Mouse (Mus musculus) mature B cell (primary cell): Measurements from ENCODE around the gene Ucp1.
"Not testable (repeated sequence)": the region's sequence is repeated elsewhere in the genome, so short reads cannot be mapped to it uniquely, and the experiment has no call there.

Source experiments
- in situ Hi-C: fragments of 300-500 bp; cut with MboI; formaldehyde crosslinking; loops from 2 replicates; pipeline ENCODE4 v1.14.3; 2019

The Ucp1 gene

GRCm38 (mm10) chr8:83290176-83290575 lies at the start of gene Ucp1:
Gene Ucp1, plus strand, starts transcription at chr8:83290352.
- in situ Hi-C loops = no loop called here

- in situ Hi-C loops = no loop called here
Observed at GRCm38 (mm10) chr8:83244151-83244550, 46.0 kb upstream of the Ucp1 start.

GRCm38 (mm10) chr8:83250858-83251257 lies 39.3 kb upstream of the Ucp1 start:
- in situ Hi-C loops = no loop called here

- in situ Hi-C loops = no loop called here
Observed at GRCm38 (mm10) chr8:83251362-83252246, 38.5 kb upstream of the Ucp1 start.

- in situ Hi-C loops = no loop called here
Observed at GRCm38 (mm10) chr8:83252791-83253190, 37.4 kb upstream of the Ucp1 start.

GRCm38 (mm10) chr8:83257631-83258030 lies 32.5 kb upstream of the Ucp1 start:
- in situ Hi-C loops = no loop called here

GRCm38 (mm10) chr8:83260418-83261215 lies 29.5 kb upstream of the Ucp1 start:
- in situ Hi-C loops = no loop called here

GRCm38 (mm10) chr8:83271172-83271571 lies 19.0 kb upstream of the Ucp1 start:
- in situ Hi-C loops = no loop called here

- in situ Hi-C loops = no loop called here
Observed at GRCm38 (mm10) chr8:83272464-83272863, 17.7 kb upstream of the Ucp1 start.

GRCm38 (mm10) chr8:83274470-83274869 lies 15.7 kb upstream of the Ucp1 start:
- in situ Hi-C loops = no loop called here

GRCm38 (mm10) chr8:83278431-83278830 lies 11.7 kb upstream of the Ucp1 start:
- in situ Hi-C loops = no loop called here

GRCm38 (mm10) chr8:83285391-83285790 lies 4.8 kb upstream of the Ucp1 start:
- in situ Hi-C loops = no loop called here

GRCm38 (mm10) chr8:83297375-83297774 lies 7.2 kb downstream of the Ucp1 start:
- in situ Hi-C loops = no loop called here

GRCm38 (mm10) chr8:83300135-83300534 lies 10.0 kb downstream of the Ucp1 start:
- in situ Hi-C loops = no loop called here

- in situ Hi-C loops = no loop called here
Observed at GRCm38 (mm10) chr8:83304946-83305345, 14.8 kb downstream of the Ucp1 start.

- in situ Hi-C loops = no loop called here
Observed at GRCm38 (mm10) chr8:83309836-83310235, 19.7 kb downstream of the Ucp1 start.

- in situ Hi-C loops = not testable (repeated sequence)
Observed at GRCm38 (mm10) chr8:83315084-83315483, 24.9 kb downstream of the Ucp1 start.

GRCm38 (mm10) chr8:83315691-83316090 lies 25.5 kb downstream of the Ucp1 start:
- in situ Hi-C loops = no loop called here

- in situ Hi-C loops = no loop called here
Observed at GRCm38 (mm10) chr8:83320543-83320942, 30.4 kb downstream of the Ucp1 start.

- in situ Hi-C loops = no loop called here
Observed at GRCm38 (mm10) chr8:83322374-83322773, 32.2 kb downstream of the Ucp1 start.

- in situ Hi-C loops = no loop called here
Observed at GRCm38 (mm10) chr8:83323056-83323455, 32.9 kb downstream of the Ucp1 start.

- in situ Hi-C loops = no loop called here
Observed at GRCm38 (mm10) chr8:83327889-83328288, 37.7 kb downstream of the Ucp1 start.

- in situ Hi-C loops = loop anchor here (10.0 kb wide), 1 partner anchor 227 kb away; no protein-coding TSS in a partner anchor
Observed at GRCm38 (mm10) chr8:83331567-83331898, 41.4 kb downstream of the Ucp1 start.
